Mouse (Mus musculus) MEL (cell line): ENCODE results near the gene Pck1. TPM values are rescaled to one million over a fixed set of nuclear protein-coding genes. Genes with fewer than 3 reads are reported as not detected.

Experiments
- DNase-seq: peaks from one replicate; pipeline ENCODE4 v3.0.0; 2011; ENCODE audit warnings: low read depth, low spot score
- H3K27ac ChIP-seq: 2 replicates; pipeline ENCODE4 v1.5.1; 2012; ENCODE audit warnings: low read depth, mild to moderate bottlenecking, control low read depth, low read length, moderate library complexity; ENCODE audit not compliant: control insufficient read depth
- H3K27me3 ChIP-seq, 2 experiments: fragments of 150-350 bp in 1 of 2; sonication (generic) in 1 of 2; 2 replicates each; pipeline ENCODE4 v1.6.1; 2012; ENCODE audit warnings: low read length in 2 of 2, mild to moderate bottlenecking in 2 of 2, improper control_type of control experiment in 1 of 2, moderate library complexity in 1 of 2; ENCODE audit not compliant: insufficient read depth in 2 of 2, control insufficient read depth in 1 of 2
- H3K36me3 ChIP-seq, 2 experiments: 2 replicates each; pipeline ENCODE4 v1.6.1; 2012 to 2014; ENCODE audit warnings: low read length in 2 of 2, improper control_type of control experiment in 1 of 2, inconsistent platforms in 1 of 2, mild to moderate bottlenecking in 1 of 2; ENCODE audit not compliant: insufficient read depth in 2 of 2, control insufficient read depth in 1 of 2
- H3K4me1 ChIP-seq, 2 experiments: fragments of 150-350 bp in 1 of 2; sonication (generic) in 1 of 2; 2 replicates each; pipeline ENCODE4 v1.6.1; 2012; ENCODE audit warnings: low read length in 2 of 2, improper control_type of control experiment in 1 of 2, mild to moderate bottlenecking in 1 of 2; ENCODE audit not compliant: insufficient read depth in 2 of 2, control insufficient read depth in 1 of 2
- H3K4me3 ChIP-seq, 2 experiments: fragments of 150-350 bp in 1 of 2; sonication (generic) in 1 of 2; 2 replicates each; pipeline ENCODE4 v1.5.1; 2012; ENCODE audit warnings: low read depth in 2 of 2, low read length in 2 of 2, mild to moderate bottlenecking in 2 of 2, moderate library complexity in 2 of 2, control low read depth in 1 of 2, improper control_type of control experiment in 1 of 2; ENCODE audit not compliant: control insufficient read depth in 1 of 2, insufficient read depth in 1 of 2
- H3K79me2 ChIP-seq: 2 replicates; pipeline ENCODE4 v1.6.1; 2012; ENCODE audit warnings: mild to moderate bottlenecking, low read length, moderate library complexity; ENCODE audit not compliant: control insufficient read depth, poor library complexity, insufficient read depth
- H3K9ac ChIP-seq: 2 replicates; pipeline ENCODE4 v1.6.1; 2012; ENCODE audit warnings: low read depth, mild to moderate bottlenecking, control low read depth, low read length, moderate library complexity; ENCODE audit not compliant: control insufficient read depth, poor library complexity, severe bottlenecking
- H3K9me3 ChIP-seq: fragments of 150-350 bp; sonication (generic); replicated peaks from 2 replicates; pipeline ENCODE4 v1.6.1; 2012; ENCODE audit warnings: mild to moderate bottlenecking, low read length, improper control_type of control experiment, moderate library complexity; ENCODE audit not compliant: insufficient read depth
- BHLHE40 ChIP-seq: IDR thresholded peaks from 2 replicates; pipeline ENCODE4 v1.6.1; 2012; ENCODE audit warnings: low read depth, mild to moderate bottlenecking, inconsistent platforms, low read length, improper control_type of control experiment, borderline replicate concordance
- CHD1 ChIP-seq: IDR thresholded peaks from 2 replicates; pipeline ENCODE4 v1.6.1; 2012; ENCODE audit warnings: low read depth, mild to moderate bottlenecking, inconsistent platforms, low read length, improper control_type of control experiment
- CTCF ChIP-seq, 3 experiments: IDR thresholded peaks in 2 of 3; conservative IDR thresholded peaks in 1 of 3; 2 replicates each; pipeline ENCODE4 v1.5.1; 2011 to 2012; ENCODE audit warnings: low read length in 3 of 3, low read depth in 2 of 3, mild to moderate bottlenecking in 2 of 3, improper control_type of control experiment in 1 of 3, inconsistent platforms in 1 of 3, mixed read lengths in 1 of 3, moderate library complexity in 1 of 3; ENCODE audit not compliant: control insufficient read depth in 1 of 3, insufficient read depth in 1 of 3, poor library complexity in 1 of 3, severe bottlenecking in 1 of 3
- EP300 ChIP-seq, 2 experiments: IDR thresholded peaks; 2 replicates each; pipeline ENCODE4 v1.6.1; 2011; ENCODE audit warnings: improper control_type of control experiment in 2 of 2, low read length in 2 of 2, low read depth in 1 of 2, mild to moderate bottlenecking in 1 of 2
- ETS1 ChIP-seq: IDR thresholded peaks from 2 replicates; pipeline ENCODE4 v1.6.1; 2012; ENCODE audit warnings: low read depth, mild to moderate bottlenecking, inconsistent platforms, low read length, improper control_type of control experiment, moderate library complexity
- GABPA ChIP-seq: IDR thresholded peaks from 2 replicates; pipeline ENCODE4 v1.6.1; 2012; ENCODE audit warnings: low read depth, mild to moderate bottlenecking, inconsistent platforms, low read length, improper control_type of control experiment, moderate library complexity
- HCFC1 ChIP-seq: IDR thresholded peaks from 2 replicates; pipeline ENCODE4 v1.6.1; 2012; ENCODE audit warnings: low read depth, mild to moderate bottlenecking, inconsistent platforms, low read length, improper control_type of control experiment, moderate library complexity
- JUND ChIP-seq: IDR thresholded peaks from 2 replicates; pipeline ENCODE4 v1.6.1; 2011; ENCODE audit warnings: low read depth, mild to moderate bottlenecking, improper control_type of control experiment, low read length
- MAX ChIP-seq: IDR thresholded peaks from 2 replicates; pipeline ENCODE4 v1.6.1; 2011; ENCODE audit warnings: low read length, improper control_type of control experiment
- MAZ ChIP-seq: IDR thresholded peaks from 2 replicates; pipeline ENCODE4 v1.6.1; 2012; ENCODE audit warnings: low read depth, mild to moderate bottlenecking, inconsistent platforms, low read length, improper control_type of control experiment
- MEF2A ChIP-seq: IDR thresholded peaks from 2 replicates; pipeline ENCODE4 v1.6.1; 2014; ENCODE audit warnings: low read depth, mild to moderate bottlenecking, inconsistent platforms, low read length, improper control_type of control experiment; ENCODE audit not compliant: poor library complexity, insufficient replicate concordance, severe bottlenecking; ENCODE audit errors: extremely low read depth
- MYB ChIP-seq: IDR thresholded peaks from 2 replicates; pipeline ENCODE4 v1.6.1; 2011; ENCODE audit warnings: mild to moderate bottlenecking, low read depth, low read length, improper control_type of control experiment
- POLR2A ChIP-seq, 2 experiments: IDR thresholded peaks; 2 replicates each; pipeline ENCODE4 v1.6.1; 2011 to 2012; ENCODE audit warnings: low read length in 2 of 2, mild to moderate bottlenecking in 2 of 2, control low read depth in 1 of 2, improper control_type of control experiment in 1 of 2, low read depth in 1 of 2, moderate library complexity in 1 of 2; ENCODE audit not compliant: control insufficient read depth in 1 of 2, insufficient read depth in 1 of 2, poor library complexity in 1 of 2
- RAD21 ChIP-seq: IDR thresholded peaks from 2 replicates; pipeline ENCODE4 v1.6.1; 2011; ENCODE audit warnings: mild to moderate bottlenecking, low read depth, low read length, improper control_type of control experiment
- RCOR1 ChIP-seq: IDR thresholded peaks from 2 replicates; pipeline ENCODE4 v1.6.1; 2012; ENCODE audit warnings: low read depth, mild to moderate bottlenecking, inconsistent platforms, low read length, improper control_type of control experiment
- SIN3A ChIP-seq: IDR thresholded peaks from 2 replicates; pipeline ENCODE4 v1.6.1; 2012; ENCODE audit warnings: low read length, improper control_type of control experiment, inconsistent platforms
- TAL1 ChIP-seq: IDR thresholded peaks from 2 replicates; pipeline ENCODE4 v1.6.1; 2012; ENCODE audit warnings: mild to moderate bottlenecking, inconsistent platforms, low read length, moderate library complexity, mixed read lengths
- TCF12 ChIP-seq: IDR thresholded peaks from 2 replicates; pipeline ENCODE4 v1.6.1; 2014; ENCODE audit warnings: low read depth, mild to moderate bottlenecking, inconsistent platforms, low read length, improper control_type of control experiment, moderate library complexity
- UBTF ChIP-seq: IDR thresholded peaks from 2 replicates; pipeline ENCODE4 v1.6.1; 2012; ENCODE audit warnings: low read depth, mild to moderate bottlenecking, inconsistent platforms, low read length, improper control_type of control experiment, moderate library complexity, borderline replicate concordance; ENCODE audit not compliant: insufficient read depth
- ZMIZ1 ChIP-seq: IDR thresholded peaks from 2 replicates; pipeline ENCODE4 v1.6.1; 2012; ENCODE audit warnings: low read depth, mild to moderate bottlenecking, inconsistent platforms, low read length, improper control_type of control experiment, moderate library complexity
- polyA plus RNA-seq, 2 experiments: library from polyadenylated mRNA; stranded (reverse) in 1 of 2; unstranded in 1 of 2; fragments of >175 nt in 1 of 2; fragments of >200 nt in 1 of 2; gene quantifications; 2 replicates each; pipeline versions ENCODE4 v1.2.1 to v1.2.4; 2012; ENCODE audit warnings: low replicate concordance in 2 of 2, low read depth in 1 of 2; ENCODE audit not compliant: insufficient read length in 2 of 2, insufficient read depth in 1 of 2, missing spikeins in 1 of 2
- total RNA-seq: library from RNA; depleted of rRNA; stranded (reverse); fragments of 300-350 nt; gene quantifications from 2 replicates; pipeline ENCODE4 v1.2.3, GENCODE M21; 2012

Pck1 gene
- total and polyA plus RNA-seq, 3 experiments = not detected

- no peak overlapping the region for H3K4me3 ChIP-seq
- no peaks in the 10 kb centered on the region for H3K9me3 ChIP-seq
- DNase-seq = no peak
- H3K4me1 ChIP-seq = no peaks in the 10 kb centered on the region
- H3K36me3 ChIP-seq = no peaks in the 10 kb centered on the region
- no peaks in the 10 kb centered on the region for H3K27me3 ChIP-seq
- H3K79me2 ChIP-seq = no peaks in the 10 kb centered on the region
- H3K9ac ChIP-seq = no peak overlapping the region
- TF ChIP-seq MEF2A (no peak), MYB (no peak), JUND (no peak), RCOR1 (no peak), GABPA (no peak), CTCF (IDR thresholded peaks at IDR 0.05 in 2 of 3, conservative IDR thresholded peaks at IDR 0.05 in 1 of 3; ENCODE audit: control insufficient read depth in 1 of 3, insufficient read depth in 1 of 3, low read depth in 2 of 3, low read length in 3 of 3, poor library complexity in 1 of 3, severe bottlenecking in 1 of 3) (no peak), TAL1 (no peak), HCFC1 (no peak), SIN3A (no peak), EP300 (IDR thresholded peaks at IDR 0.05; ENCODE audit: low read depth in 1 of 2, low read length in 2 of 2) (no peak), UBTF (no peak), ZMIZ1 (no peak), MAZ (no peak), MAX (no peak), POLR2A (IDR thresholded peaks at IDR 0.05; ENCODE audit: control insufficient read depth in 1 of 2, insufficient read depth in 1 of 2, low read depth in 1 of 2, low read length in 2 of 2, poor library complexity in 1 of 2) (no peak), CHD1 (no peak), BHLHE40 (no peak), TCF12 (no peak), RAD21 (no peak), ETS1 (no peak)
- no peak overlapping the region for H3K27ac ChIP-seq
These were observed 26.2 kb downstream of the Pck1 start for GRCm38 (mm10) chr2:173179046-173179445.

GRCm38 (mm10) chr2:173180026-173180425, 27.2 kb downstream of the Pck1 start:
- TF ChIP-seq JUND (no peak), ZMIZ1 (no peak)
- H3K9ac ChIP-seq = no peak overlapping the region
- DNase-seq = no peak
- no peaks in the 10 kb centered on the region for H3K9me3 ChIP-seq
- no peak overlapping the region for H3K4me3 ChIP-seq
- no peak overlapping the region for H3K27ac ChIP-seq
- no peaks in the 10 kb centered on the region for H3K79me2 ChIP-seq
- no peaks in the 10 kb centered on the region for H3K27me3 ChIP-seq
- H3K36me3 ChIP-seq = no peaks in the 10 kb centered on the region
- no peaks in the 10 kb centered on the region for H3K4me1 ChIP-seq
